Mouse (Mus musculus) ES-Bruce4 (cell line): ENCODE results near the gene Zeb2.

Experiments
- EP300 ChIP-seq: IDR thresholded peaks from 2 replicates; pipeline ENCODE4 v1.6.1; 2011; ENCODE audit warnings: low read depth, low read length; ENCODE audit not compliant: insufficient read depth
- POLR2A ChIP-seq: IDR thresholded peaks from one replicate; pipeline ENCODE4 v1.8.1; 2011; ENCODE audit warnings: low read length; ENCODE audit not compliant: insufficient read depth

GRCm38 (mm10) chr2:45112021-45112747 is 5.0 kb downstream of the Zeb2 start:
- TF ChIP-seq POLR2A (no peak), EP300 (no peak)
